Mouse (Mus musculus) testis, adult 10 weeks (tissue): ENCODE data around the gene Pnpla6. TPM values are rescaled to one million over a fixed set of nuclear protein-coding genes. Genes with fewer than 3 reads are reported as not detected.

Experiments used
- polyA plus RNA-seq: library from polyadenylated mRNA; stranded (reverse); fragments of 350-450 nt; fragmentation: Illumina TruSeq; extraction: RNeasy Lipid Tissue Mini Kit (QIAGEN cat#74804); gene quantifications from one replicate; pipeline ENCODE4 v1.2.3, GENCODE M21; 2014; ENCODE audit warnings: low read depth, low replicate concordance

The Pnpla6 gene
- polyA plus RNA-seq: 1.8 TPM

DNA sequence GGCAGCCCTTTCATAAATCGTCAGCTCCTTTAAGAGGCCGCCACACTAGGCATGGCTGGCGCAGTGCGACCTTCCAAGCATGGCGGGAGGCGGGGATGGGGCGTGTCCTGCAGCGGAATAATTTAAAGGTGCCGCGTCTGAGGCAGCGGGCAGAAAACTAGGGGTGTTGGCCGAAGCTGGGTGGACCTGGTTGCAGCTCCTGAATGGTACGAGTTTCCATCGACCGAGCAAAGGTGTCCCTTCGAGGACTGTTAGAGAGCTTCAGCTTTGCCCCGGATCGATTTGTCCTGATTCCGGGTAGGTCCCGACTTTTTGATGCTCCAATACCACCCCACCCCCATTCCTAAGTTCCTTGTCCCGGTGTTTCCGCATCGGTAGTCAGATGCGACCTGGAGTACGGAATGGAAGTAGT, at the start of gene Pnpla6:
TSS of gene Pnpla6 (plus strand) at position 125 of the 412 bp plus-strand sequence.

DNA sequence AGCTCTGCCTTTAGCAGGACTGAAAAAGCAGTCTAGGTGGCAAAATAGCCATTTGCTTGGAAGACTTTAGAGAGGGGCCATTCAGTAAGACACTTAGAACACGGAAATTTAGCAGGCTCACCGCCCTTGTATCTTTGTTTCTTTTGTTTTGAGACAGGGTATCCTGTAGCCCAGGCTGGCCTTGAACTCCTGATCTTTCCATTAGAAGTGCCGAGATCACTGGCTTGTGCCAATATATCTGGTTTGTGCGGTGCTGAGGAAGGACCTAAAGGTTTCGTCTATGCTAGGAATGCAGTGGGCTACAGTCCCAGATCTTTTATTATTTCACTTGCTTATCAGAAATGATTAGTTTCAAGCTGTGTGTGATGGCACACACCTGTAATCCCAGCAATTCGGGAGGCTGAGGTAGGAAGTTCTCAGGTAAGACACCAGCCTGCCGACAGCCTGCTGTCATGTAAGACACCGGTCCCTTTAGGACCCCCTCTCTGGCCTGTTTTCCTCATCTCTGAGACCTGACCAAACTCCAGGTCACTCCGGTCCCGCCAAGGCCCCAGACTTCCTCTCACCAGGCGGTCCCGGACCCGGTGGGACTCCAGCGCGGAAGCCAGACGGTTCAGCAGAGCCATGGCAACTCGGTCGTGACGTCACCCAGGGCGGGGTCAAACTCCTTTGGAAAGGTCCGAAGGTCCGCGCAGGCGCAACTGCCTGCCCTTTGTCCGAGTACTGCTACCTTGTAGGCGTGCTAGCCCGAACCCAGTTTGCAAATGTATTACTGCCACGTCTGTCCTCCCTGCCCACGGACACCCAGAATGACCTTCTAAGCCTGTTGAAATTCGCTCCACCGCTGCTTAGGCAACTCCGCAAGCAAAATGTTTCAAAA, 47.9 kb upstream of the Pnpla6 start, which contains the start of gene Pex11g:
TSS of gene Pex11g (minus strand) at position 675 of the 880 bp plus-strand sequence.

DNA sequence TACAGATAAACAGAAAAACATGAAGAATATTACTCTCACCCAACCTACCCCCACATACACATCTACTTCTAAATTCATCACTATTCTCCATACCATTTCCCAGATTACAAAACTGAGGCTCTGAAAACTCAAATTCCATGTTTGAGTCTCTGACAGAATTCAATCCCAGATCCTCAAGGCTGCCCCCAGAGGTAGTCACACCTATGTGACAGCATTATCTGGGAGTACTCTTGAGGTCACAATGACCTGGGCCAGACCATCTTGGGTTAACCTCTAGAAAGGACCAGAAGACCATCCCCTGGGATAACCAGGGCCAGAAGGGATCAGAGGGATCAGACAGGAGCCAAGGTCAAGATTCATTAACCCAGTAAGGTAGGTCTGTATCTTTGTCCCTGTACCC, 44.6 kb upstream of the Pnpla6 start, which contains the start of gene Tex45:
TSS of gene Tex45 (plus strand) at position 301 of the 400 bp plus-strand sequence.

DNA sequence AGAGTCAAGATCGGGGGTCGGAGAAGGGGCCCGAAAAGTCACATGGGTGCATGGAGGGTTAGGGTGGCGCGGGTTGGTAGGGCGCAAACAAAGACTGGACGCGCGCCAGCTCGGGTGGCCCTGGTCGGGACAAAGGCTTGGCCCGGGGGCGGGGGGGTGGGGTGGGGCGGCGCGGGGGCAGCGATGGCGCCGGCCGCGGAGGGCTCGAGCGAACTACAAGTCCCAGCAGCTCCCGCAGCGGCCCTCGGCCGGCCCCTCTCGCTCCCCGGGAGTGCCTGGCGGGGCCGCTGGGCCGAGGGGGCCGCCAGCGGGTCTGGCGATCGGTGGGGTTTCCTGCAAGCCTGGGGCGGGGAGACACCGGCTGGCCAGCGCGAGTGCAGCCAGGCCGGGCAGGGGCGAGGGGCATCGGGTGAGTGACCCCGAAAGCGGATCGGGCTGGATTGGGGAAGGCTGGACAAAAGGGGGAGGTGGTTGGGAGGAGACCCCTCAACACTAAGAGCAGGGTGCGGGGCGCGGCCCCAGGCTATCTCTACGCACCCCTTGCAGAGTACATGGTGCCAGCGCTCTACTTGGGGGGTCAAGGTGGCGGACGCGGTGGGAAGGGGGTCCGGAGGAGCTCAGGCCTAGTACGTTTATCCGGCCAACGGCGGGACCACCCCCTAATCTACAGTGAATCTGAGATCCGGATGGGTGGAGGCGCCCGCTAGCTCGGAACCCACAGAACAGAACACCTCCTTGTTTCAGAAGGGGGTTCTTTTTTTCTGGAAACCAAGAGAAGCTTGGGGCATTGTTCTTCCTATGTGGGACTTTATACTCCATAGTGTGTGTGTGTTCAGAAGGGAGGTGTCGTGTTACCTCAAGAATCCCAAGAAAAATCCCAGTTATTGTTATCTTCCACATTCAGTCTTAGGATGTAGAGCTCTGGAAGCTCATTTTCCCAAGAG, 22.0 kb upstream of the Pnpla6 start, which contains the start of gene Zfp358:
TSS of gene Zfp358 (plus strand) at position 238 of the 944 bp plus-strand sequence.

DNA sequence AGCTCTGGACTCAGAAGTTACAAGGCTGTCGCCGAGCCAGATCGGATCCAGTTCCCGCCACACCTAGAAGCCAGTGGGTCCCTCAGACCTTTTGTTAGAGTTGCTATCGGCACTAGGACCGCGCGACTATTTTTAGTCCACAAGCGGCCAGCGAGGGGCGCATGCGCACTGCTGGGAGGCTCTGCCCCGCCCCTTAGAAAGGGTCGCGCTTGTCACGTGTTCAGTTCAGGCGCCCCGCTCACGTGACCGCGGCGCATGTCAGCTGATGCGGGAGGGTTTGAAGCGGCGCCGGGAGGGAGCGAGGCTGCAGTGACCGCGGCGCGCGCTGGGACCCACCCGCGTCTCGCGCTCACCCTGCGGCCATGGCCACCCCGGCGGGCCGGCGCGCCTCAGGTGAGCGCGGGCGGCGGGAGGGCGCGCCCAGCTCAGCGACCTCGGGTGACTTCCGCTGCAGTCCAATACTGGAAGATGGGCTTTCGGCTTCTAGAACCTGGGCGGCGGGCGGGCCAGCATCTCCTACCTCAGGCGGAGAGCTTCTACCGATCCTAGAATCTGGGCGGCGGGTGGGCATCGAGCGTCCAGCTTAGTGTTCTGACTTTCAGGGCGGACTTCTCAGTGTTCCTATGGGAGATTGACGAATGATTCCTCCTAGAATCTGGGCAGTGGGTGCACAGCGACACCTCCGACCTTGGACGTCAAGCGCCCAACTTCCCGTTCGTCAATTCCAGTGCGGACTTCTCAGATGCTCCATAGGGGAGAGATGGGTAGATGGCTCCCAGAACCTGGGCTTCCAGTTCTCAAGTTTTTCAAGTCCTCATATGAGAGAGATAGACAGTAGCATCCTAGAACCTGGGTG, 14.7 kb upstream of the Pnpla6 start, which contains the start of gene Mcoln1:
TSS of gene Mcoln1 (plus strand) at position 223 of the 856 bp plus-strand sequence.

DNA sequence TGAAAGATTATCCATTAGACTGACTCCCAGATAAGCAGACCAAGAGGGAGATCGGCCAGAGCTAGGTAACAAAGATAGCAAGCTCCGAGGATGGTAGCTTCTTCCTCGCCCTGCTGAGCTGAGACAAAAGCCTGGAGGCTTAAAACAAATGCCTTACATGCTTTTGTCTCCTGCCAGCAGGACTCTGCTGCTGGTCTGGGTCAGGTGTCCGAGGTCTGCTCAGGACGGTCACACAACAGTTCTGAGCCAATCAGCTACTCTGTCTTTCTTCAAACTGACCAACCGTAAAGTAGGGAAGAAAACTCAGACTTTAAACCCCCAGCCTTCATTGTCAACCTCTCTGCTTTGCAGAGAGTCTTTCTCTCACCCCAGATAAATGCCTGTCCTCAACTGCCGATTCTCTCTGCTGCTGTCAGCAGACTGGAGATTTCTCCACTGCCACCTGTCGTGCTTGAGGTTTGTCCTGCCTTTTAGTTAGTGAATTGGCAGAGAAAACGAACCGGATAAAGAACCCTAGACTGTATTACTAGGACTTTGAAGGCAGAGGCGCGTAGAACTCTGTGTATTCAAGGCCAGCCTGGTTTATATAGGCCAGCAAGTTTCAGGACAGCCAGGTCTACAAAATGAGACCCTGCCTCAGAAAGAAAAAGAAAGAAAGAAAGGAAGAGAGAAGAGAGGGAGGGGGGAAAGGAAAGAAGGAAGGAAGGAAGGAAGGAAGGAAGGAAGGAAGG, 52.6 kb downstream of the Pnpla6 start, which contains the start of gene C330021F23Rik:
TSS of gene C330021F23Rik (plus strand) at position 350 of the 731 bp plus-strand sequence.

DNA sequence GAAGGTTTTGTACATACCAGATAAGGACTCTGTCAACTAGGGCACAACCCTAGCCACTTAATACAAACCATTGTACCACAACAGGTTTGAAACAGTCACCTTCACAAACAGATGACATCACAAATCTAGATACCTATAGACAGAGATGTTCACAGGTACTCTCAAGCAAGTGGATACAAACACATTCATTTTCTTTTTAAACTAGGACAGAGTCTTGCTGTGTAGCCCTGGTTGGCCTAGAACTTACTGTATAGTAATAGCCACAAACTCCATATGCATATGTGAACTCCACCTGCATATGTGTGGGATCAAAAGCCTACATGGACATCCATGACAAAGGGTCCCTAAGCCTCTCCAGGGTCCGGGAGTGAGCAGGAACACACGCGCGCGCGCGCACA, 71.8 kb downstream of the Pnpla6 start, which contains the start of gene Camsap3:
TSS of gene Camsap3 (plus strand) at position 301 of the 398 bp plus-strand sequence.

Other genes starting within 250 kb of the Pnpla6 start
- gene Insr, start 235.8 kb upstream of the Pnpla6 start, polyA plus RNA-seq: 7.8 TPM
- gene A430078G23Rik, start 162.0 kb upstream of the Pnpla6 start, polyA plus RNA-seq: not detected
- gene Arhgef18, start 122.4 kb upstream of the Pnpla6 start, polyA plus RNA-seq: 3.2 TPM
- 3.4 TPM for gene Pex11g, start 47.7 kb upstream of the Pnpla6 start, polyA plus RNA-seq
- 29.3 TPM for gene Tex45, start 44.5 kb upstream of the Pnpla6 start, polyA plus RNA-seq
- 0.27 TPM for gene Zfp358, start 22.2 kb upstream of the Pnpla6 start, polyA plus RNA-seq
- gene Mcoln1, start 14.9 kb upstream of the Pnpla6 start, polyA plus RNA-seq: 6.4 TPM
- not detected for gene C330021F23Rik, start 52.6 kb downstream of the Pnpla6 start, polyA plus RNA-seq
- 2.1 TPM for gene Camsap3, start 71.9 kb downstream of the Pnpla6 start, polyA plus RNA-seq
- gene Xab2, start 105.9 kb downstream of the Pnpla6 start, polyA plus RNA-seq: 1.1 TPM
- 37.0 TPM for gene Pet100, start 106.2 kb downstream of the Pnpla6 start, polyA plus RNA-seq
- gene Pcp2, start 110.2 kb downstream of the Pnpla6 start, polyA plus RNA-seq: not detected
- 20.9 TPM for gene Stxbp2, start 115.6 kb downstream of the Pnpla6 start, polyA plus RNA-seq
- 1.1 TPM for gene Retn, start 140.4 kb downstream of the Pnpla6 start, polyA plus RNA-seq
- gene Mcemp1, start 150.4 kb downstream of the Pnpla6 start, polyA plus RNA-seq: not detected
- not detected for gene Fcor, start 157.0 kb downstream of the Pnpla6 start, polyA plus RNA-seq
- gene Trappc5, start 160.9 kb downstream of the Pnpla6 start, polyA plus RNA-seq: 3.2 TPM
- gene Fcer2a, start 178.8 kb downstream of the Pnpla6 start, polyA plus RNA-seq: 0.27 TPM
- 10.7 TPM for gene Clec4g, start 205.3 kb downstream of the Pnpla6 start, polyA plus RNA-seq
- gene Cd209a, start 233.6 kb downstream of the Pnpla6 start, polyA plus RNA-seq: 0.18 TPM